Mouse (Mus musculus) MEL-GATA-1-ER (cell line): ENCODE results near the gene Nrap.

Experiments used
- DNase-seq: peaks from one replicate; pipeline ENCODE4 v3.0.0-alpha.2; 2012; ENCODE audit warnings: low read depth; ENCODE audit errors: extremely low read depth

The Nrap gene

DNA sequence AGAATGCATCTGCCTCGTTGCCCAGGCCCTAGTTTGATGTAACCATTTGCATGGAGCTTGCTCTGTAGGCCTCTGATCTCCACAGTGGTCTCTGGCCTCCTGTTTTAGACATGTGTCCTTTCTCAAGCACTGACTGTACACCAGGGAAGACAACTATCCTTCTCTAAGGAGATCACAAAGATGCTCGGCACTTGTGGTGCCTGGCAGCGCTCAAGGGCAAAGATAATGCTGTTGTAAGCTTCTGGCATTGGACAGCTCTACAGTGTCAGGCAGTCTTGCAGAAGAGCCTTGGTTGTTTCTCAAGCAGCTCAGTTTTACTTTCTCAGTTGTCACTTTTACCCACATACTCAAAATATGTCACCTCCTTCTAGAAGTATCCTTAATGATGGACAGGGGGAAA is 73.3 kb downstream of the Nrap start:
- no peak for DNase-seq

GRCm38 (mm10) chr19:56300835-56301234 is 89.0 kb downstream of the Nrap start:
- no peak for DNase-seq

GRCm38 (mm10) chr19:56297264-56297663 is 92.6 kb downstream of the Nrap start:
- no peak for DNase-seq

GRCm38 (mm10) chr19:56296668-56297067 is 93.2 kb downstream of the Nrap start:
- DNase-seq: no peak

GRCm38 (mm10) chr19:56294654-56295399 is 95.0 kb downstream of the Nrap start:
- DNase-seq: peak; percentile 14

DNA sequence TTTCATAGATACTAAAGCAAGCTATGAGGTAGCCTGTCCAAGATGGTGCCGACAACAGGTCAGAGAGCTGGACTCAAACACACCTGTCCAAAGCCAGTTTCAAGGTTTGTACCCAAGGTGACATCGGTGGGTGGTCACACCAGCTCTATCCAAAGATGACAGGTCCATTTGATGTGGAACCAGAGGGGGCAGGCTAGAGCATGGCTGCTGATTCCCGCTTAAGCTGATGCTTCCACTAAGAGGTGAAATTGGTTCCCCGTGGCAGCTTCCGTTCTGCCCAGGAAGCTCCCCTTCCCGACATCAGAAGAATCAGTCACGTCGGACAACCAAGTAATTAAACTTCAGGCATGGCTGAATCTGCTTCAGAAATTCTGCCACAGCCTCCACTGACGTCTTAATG is 97.5 kb downstream of the Nrap start:
- DNase-seq: no peak

GRCm38 (mm10) chr19:56291898-56292297 is 97.9 kb downstream of the Nrap start:
- no peak for DNase-seq

DNA sequence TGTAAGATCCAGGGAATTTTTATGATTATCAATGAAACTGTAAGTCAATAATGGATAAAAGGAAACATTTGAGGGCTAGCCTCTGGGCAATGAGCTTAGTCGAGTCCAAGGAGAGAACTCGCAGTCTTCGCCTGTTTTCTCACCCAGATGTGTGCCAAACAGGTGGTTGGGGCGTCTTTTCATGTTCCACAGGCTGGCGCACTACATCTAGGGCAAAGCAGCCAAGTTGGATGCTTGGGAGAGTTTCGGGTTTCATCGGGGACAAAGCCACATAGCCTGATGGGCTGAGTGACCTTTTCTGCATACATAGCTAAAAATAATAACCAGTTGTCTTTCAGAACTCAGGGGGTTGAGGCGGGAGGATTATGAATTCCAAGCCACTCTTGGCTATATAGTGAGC is 100.2 kb downstream of the Nrap start:
- no peak for DNase-seq

DNA sequence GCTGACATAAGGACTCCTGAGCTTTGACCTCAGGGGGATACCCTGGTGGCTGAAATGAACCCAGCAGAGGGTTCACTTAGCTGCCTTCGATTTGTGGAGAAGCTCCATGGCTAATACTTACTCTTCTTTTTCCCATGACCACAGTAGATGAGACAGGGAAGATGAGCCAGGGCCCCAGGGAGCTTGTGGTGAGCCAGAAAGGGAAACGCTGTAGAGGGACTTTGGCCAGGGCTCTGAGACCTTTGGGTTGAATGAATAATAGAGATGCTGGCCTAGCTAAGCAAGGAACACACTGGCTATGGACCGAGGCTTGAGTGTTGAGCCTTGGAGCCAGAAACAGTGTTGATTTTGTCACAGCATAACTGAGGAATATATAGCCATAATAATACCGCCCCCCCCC is 101.4 kb downstream of the Nrap start:
- DNase-seq: no peak

GRCm38 (mm10) chr19:56287580-56288367 is 102.1 kb downstream of the Nrap start:
- no peak for DNase-seq

DNA sequence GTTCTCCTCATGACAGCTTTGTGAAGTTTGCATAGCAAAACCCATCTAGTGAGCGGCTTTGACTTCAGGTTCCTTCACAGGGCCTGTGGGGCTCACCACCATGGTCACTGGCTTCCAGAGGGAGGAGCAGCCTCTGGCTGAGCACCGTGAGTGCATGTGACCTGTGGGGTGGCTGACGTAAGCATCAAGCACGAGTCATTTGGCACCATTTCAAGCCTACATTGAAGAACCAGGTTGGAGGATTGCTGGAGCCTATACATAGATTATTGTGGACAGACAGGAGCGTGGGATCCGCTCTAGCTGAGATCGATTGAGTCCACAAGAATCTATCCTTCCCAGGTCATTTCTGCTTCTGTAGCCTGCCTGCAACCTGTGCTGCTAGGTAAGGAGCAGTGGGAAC is 103.0 kb downstream of the Nrap start, which contains the start of gene Habp2:
Gene Habp2, plus strand, starts transcription at position 272 of the 400 bp plus-strand sequence.
- no peak for DNase-seq

GRCm38 (mm10) chr19:56285222-56285621 is 104.6 kb downstream of the Nrap start:
- no peak for DNase-seq

GRCm38 (mm10) chr19:56278366-56278765 is 111.5 kb downstream of the Nrap start:
- no peak for DNase-seq

DNA sequence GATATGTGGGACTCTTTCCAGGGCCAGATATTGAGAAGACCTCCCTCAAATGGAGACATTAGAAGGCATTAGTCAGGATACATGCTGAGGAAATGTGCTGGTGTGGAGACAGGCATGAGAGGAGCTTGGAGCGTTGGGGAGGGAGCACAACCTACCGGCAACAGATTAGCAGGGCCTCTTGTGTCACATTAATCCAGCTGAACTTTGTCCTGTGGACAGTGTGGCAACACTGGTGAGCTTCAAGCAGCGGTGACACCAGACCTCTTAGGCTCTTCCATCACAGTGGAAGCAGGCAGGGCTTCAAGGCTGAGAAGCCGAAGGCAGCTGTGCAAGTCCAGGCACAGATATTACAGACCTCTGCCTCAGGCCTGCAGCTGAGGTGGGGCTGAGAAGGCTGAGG is 111.9 kb downstream of the Nrap start:
- no peak for DNase-seq

- DNase-seq: no peak
These were observed 112.6 kb downstream of the Nrap start for GRCm38 (mm10) chr19:56277140-56277804.

- DNase-seq: no peak
These were observed 117.8 kb downstream of the Nrap start for GRCm38 (mm10) chr19:56272081-56272480.
